Mouse (Mus musculus) kidney, adult 2 months (tissue): ENCODE data around the gene Ranbp17.

Source experiments
- CTCF ChIP-seq: fragments of 200-500 bp; conservative IDR thresholded peaks from 2 replicates; pipeline ENCODE4 v1.5.1; 2011; ENCODE audit warnings: low read depth, mild to moderate bottlenecking, control low read depth, low read length, moderate library complexity, mixed read lengths; ENCODE audit not compliant: insufficient read depth, insufficient read length
- POLR2A ChIP-seq: fragments of 200-500 bp; IDR thresholded peaks from one replicate; pipeline ENCODE4 v1.6.1; 2011; ENCODE audit warnings: low read depth, low read length, control low read depth

DNA sequence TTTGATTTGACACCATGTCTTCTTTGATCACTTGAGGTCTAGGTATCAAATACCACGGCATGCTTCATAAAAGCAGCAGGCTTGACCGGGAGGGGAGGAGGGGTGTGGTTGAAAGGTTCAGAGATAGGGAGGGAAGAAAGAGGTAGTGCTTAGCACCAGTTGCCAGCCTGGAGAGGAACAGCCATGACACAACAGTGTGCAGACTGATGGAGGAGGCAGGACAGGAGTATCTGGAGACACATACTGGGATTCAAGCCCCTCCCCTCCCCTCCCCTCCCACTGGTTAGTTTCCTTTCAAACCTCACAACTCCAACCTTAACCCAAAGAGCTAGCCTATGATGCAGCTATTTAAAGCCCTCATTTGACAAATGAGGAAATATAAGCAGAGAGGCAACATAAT lies 16.0 kb upstream of the Ranbp17 start:
- TF ChIP-seq CTCF, result no peak
- TF ChIP-seq POLR2A, result no peak
